Mouse (Mus musculus): ENCODE measurements at regions not wholly inside any gene's neighbourhood (a gene's known extent, or its start where the extent isn't known, plus 50 kb on each side); places are given as distances from the start of the nearest gene placed in this dataset.

DNA sequence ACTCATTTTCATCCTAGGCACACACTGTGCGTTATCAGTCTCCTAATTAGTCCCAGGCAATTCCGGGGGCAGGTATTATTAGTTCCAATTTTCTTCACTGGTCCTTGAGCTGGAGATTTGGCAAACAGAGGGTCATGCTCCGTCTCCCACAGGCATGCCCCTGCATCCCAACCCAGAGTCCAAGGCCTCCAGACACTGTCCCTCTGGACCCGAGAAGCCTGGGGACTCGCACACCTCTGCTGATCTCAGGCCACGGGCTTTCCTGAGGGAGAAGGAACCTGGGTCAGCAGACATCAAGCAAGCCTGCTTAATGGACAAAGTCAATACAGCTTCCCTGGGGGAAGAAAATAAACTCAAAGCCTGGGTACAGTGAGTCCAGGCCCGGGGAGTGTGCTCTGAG is 554.7 kb downstream of the Bnc2 start:
- TF ChIP-seq EP300 (IDR thresholded peaks at IDR 0.05), result no peak
- TF ChIP-seq CTCF (IDR thresholded peaks at IDR 0.05), result no peak

Measured in lung, postnatal 0 days (tissue).